Mouse (Mus musculus) heart, postnatal 36 days (tissue): ENCODE results near the gene Rfc4. TPM values are rescaled to one million over a fixed set of nuclear protein-coding genes. Genes with fewer than 3 reads are reported as not detected.
A peak's percentile ranks its signal among the peaks of the same experiment; 100 is the strongest.

Source experiments
- DNase-seq, 2 experiments: peaks; one replicate each; pipeline ENCODE4 v3.0.0; 2021 to 2022
- intact Hi-C: fragments of 180-260 bp; cut with DNase I; formaldehyde crosslinking; loops from one replicate; pipeline ENCODE4 v1.15.1; 2025
- total RNA-seq, 2 experiments: library from RNA; stranded (reverse); gene quantifications; 2 replicates each; pipeline ENCODE4 v1.2.3; 2021

Gene Rfc4
- total RNA-seq, 2 experiments from 2014 or later = 5.7 to 7.2 TPM

DNA sequence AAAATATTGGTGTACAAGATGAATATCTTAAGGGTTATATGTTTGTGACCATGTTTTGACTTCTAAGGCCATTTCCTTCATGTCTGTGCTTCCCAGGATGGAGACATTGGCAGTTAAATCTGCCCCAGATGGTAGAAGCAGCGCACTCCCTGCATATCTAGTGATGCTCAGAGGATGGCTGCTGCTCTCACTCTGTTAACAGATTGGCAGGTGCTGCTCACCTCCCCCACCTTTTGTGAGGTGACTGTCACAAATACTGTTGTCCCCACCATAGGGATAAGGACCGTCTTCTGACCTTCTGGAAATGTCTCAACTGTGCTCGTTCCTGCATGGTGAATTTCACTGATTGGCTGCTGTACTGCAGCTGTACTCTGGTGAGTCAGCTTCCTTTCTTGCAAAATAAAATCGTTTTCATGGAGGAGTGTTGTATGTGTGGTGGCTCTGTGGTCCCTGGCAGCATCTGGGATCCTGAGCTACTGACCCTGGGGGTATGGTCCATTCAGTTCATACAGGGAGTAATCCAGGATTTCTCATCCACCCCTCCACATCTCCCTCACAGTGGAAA, 9.0 kb upstream of the Rfc4 start:
- intact Hi-C loops = no loop called here
- no peak for DNase-seq

DNA sequence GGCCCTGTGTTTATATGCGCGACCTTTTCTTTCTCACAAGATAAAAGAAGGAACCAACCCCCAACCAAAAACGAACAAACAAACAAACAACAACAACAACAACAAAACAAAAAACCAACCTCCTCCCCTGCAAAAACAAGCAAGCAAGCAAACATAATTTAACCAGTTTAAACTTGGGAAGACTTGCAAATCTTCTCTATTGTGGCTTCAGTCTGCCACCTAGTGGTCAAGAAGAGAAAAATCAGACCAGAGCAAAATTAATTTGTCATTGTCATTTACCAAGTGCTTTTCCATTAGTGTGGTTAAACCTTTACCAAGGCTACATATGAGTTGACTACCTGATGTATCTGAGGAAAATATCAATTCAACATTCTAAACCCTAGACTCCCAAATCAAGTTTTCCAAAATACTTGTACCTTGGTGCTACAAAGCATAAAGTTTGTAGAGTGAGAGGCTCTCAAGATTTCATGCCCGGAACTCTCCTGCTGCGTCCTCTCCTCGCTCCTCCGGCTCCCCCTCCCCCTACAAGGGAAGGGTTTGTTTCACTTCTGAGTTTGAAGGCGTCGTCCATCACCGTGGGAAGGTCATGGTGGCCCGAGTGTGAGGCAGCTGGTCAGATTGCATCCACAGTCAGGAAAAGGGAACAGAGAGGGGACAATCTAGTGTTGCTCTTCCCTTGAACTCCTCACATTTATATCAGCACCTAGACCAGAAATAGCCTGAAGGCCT, 8.0 kb upstream of the Rfc4 start:
- intact Hi-C loops = loop anchor here (1.0 kb wide), 2 partner anchors 48 to 259 kb away; no protein-coding TSS in a partner anchor
- no peak for DNase-seq

DNA sequence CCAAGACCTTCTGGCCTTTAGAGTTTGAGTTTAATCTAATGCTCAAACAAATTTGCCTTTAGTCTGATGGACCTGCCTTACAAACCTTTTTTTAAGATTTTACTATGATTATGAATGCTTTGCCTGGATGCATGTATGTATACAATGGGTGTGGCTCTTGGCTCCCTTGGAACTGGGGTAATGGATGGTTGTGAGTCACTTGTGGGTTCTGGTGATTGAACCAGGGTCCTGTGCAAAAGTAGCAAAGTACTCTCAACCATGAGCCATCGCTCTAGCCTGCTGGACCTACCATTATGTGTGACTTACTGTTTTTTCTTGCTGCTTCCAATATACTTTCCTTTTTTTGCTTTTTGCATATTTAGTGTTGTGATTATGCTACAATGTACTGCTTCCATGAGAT, 4.8 kb upstream of the Rfc4 start:
- DNase-seq = no peak
- intact Hi-C loops = no loop called here

DNA sequence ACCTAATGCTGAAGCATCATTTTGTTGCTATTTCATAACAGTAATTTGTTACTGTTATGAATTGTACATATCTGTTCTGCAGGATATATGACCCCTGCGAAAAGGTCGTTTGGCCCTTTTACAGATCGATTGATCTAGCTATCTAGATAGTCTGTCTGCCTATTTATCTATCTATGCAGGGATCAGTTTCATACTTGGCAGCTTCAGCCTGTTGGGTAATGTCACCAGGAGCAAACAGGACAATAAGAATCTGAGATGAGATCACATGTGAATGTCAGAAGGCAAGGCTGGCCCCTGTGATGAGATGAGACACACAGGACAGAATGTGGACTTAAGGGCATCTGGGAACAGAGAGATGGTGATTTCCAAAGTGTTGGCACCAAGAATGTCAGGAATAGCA, 2.8 kb upstream of the Rfc4 start:
- intact Hi-C loops = no loop called here
- no peak for DNase-seq

DNA sequence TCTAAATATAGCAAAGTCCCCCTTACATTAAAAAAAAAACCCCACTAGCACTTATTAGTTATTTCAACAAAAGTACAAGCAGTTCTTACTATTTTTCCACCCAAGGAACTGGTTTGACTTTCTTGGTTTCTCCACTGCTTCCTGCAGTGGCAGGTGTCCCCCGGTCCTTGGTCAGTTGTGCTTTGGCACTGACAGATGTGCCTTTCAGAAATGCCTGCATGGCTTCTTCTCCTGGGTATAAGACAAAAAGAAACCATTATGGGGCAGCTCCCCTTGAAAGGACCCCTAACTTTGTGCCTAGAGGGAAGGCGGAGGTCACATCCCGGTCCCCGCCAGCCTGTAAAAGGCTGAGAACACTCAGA, 245 bp downstream of the Rfc4 start:
- intact Hi-C loops = loop anchor here (1.0 to 10.0 kb wide), 3 partner anchors 20 to 562 kb away; partner anchors contain the start of genes Dnajb11, Eif4a2 and Tbccd1
- DNase-seq = no peak

DNA sequence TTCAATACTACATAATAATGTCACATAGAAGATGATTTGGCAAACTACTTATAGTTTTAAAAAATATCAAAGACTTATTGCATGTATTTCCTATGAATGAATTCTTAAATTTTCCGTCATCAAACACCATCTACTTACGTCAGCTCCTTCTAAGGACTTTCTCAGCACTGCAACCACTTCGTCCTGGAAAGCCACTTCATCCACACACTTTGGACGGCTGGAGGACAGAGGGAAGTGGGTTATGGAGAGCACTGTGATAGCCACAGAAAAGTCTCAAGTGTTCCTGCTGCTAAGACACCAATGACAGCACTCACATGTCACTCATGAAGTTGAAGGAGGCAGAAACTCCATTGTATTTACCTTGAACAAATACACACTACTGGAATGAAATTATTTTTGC, 3.1 kb downstream of the Rfc4 start:
- intact Hi-C loops = loop anchor here (10.0 kb wide), 1 partner anchor 560 kb away; no protein-coding TSS in a partner anchor
- no peak for DNase-seq

DNA sequence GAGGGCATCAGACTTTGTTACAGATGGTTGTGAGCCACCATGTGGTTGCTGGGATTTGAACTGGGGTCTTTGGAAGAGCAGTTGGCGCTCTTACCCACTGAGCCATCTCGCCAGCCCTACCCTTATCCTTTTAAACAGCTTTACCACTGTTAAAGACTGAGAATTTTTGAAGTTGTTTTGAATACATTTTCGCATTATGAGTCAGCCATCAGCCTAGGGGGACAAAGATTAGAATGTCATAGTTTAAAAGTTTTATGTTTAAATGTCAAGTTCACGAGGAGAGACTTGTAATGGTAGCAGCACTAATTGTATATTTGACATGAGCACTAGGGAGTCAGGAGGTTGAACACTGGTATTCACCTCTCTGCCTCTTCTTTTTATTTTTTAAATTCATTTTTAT, 4.4 kb downstream of the Rfc4 start:
- intact Hi-C loops = loop anchor here (10.0 kb wide), 1 partner anchor 558 kb away; no protein-coding TSS in a partner anchor
- DNase-seq = no peak

DNA sequence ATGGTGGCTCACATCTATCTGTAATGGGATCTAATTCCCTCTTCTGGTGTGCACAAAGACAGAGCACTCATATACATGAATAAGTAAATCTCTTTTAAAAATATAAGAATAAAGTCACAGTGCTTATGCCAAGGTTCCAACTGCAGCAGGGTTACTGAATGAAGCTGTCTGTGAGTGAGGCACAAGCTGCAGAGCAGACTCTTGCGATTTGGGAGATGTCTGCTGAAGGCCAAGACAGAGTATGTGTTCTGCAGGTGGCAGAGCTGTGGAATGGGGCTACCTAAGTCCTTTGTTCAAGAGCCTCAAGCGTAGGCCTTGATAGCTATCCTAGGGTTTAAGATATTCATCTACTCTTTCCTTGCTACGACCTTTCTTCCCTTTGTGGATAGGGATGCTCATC, 5.1 kb downstream of the Rfc4 start:
- intact Hi-C loops = loop anchor here (10.0 kb wide), 1 partner anchor 558 kb away; no protein-coding TSS in a partner anchor
- no peak for DNase-seq

DNA sequence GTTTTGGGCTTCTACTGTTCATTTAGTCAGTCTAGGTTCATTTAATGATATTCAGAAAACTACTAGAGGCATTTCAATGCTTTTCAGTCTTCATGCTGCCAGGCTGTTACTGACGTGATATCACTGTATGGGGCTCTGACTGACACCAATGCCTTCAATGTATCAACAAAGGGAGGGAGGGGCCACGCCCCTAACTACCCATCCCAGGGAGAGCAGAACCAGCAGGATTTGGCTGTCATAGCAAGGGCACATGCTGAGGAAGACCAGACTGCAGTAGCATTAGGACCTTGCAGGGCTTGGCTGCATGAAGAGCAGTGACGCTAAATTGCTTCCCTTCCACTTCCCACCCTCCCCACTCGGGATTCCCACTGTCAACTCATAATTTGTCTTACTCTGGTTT, 10.4 kb downstream of the Rfc4 start:
- no peak for DNase-seq
- intact Hi-C loops = no loop called here

DNA sequence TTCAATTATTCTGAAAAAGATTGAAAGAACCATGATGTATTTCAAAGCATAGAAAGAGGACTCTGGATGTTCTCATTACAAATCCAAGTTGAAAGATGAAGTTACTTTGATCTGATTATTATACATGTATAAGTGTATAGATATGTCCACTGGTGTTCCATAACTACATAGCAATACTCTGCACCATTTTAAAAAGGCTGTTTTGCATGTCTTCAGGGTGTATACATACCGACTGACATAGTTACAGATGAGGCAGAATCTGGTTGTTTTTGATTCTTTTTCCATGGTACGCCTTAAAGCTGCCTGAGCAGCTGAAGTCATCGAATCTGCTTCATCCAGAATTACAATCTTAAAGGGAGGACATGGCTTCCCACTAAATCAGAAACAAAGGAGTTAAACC, 12.1 kb downstream of the Rfc4 start:
- intact Hi-C loops = no loop called here
- no peak for DNase-seq

DNA sequence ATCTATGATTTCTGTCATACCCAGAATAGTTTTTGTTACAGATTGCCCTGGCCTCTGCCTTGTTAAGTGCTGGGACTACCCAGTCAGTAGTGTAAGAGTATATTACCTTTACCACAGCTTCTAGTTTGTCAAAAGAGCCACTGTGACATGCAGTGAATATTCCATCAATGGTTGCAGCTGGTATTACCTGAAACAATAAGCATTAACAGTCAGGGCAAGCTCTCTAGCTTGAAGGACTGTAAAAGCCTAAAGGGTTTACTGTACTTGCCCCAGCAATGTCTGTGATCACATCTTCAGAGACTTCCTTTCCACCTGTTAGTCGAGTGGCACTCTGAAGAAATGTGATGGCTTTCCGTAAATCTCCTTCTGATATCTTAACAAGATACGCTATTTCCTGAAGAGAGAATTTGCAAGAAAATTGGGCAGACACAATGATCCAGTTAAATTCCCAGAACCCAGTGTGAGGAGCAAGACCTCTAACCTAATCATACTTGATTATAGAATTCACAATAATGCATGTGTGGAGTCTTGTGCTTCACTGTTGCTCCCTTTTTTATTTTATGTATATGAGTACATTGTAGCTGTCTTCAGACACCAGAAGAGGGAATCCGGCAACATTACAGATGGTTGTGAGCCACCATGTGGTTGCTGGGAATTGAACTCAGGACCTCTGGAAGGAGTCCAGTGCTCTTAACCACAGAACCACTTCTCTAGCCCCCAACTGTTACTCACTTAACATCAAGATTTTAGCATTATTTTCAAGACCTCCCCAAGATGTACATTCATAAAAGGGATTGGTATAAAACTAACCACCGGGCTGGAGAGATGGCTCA, 13.0 kb downstream of the Rfc4 start:
- DNase-seq = no peak
- intact Hi-C loops = no loop called here

DNA sequence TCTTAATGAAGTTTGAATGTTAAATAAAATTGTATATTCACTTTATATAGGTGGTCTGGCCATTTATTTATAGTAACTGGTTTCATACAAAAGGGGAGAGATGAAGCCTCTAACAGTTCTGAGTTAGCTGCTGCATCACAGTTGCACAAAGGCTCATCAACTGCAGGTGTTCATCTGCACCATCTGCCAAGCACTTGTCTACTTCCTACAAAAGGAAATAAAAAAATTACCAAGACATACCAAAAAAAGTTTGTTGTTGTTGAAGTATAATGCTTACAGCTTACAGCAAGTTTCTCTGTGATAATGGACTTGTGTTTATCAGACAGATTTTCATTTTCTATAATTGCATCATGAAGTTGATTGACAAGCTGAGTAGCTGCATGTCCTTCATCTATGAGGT, 13.6 kb downstream of the Rfc4 start:
- intact Hi-C loops = no loop called here
- no peak for DNase-seq

DNA sequence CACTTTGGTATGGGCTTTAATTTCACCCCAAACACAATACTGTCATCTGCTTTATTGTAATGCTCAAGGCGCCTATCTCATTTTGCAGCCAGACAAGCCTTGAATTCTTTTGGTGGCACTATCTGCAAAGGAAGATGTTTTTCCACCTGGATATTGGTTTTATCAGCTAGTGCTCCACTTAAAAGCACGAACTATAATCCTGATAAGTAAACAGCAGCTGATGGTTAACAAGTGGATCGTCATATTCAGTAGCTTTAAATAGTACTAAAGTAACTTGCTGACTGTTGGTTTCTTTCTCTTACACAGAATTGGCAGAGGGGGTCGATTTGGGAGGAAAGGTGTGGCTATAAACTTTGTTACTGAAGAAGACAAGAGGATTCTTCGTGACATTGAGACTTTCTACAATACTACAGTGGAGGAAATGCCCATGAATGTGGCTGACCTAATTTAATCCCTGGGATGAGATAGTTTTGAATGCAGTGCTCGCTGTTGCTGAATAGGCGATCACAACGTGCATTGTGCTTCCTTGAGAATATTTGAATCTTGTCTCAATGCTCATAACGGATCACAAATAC, 14.6 kb downstream of the Rfc4 start:
- DNase-seq = no peak
- intact Hi-C loops = no loop called here

DNA sequence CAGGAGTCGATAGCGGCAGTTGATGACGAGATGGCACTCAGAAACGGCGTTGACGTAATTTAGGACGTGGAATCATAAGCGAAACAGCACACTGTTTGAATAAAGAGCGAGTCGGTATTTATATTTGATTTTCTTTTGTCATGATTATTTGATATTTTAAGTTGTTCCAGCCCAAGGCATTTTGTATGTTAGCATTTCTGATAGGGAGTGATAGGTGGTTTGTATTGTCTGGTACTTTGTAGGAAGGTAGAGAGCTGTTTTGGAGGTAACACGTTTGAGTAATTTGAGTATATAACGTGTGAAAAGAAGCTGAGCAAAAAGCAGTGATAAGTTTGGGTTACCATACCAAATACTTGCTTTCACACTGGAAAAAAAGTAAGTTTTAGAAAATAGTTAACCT, 15.2 kb downstream of the Rfc4 start:
- no peak for DNase-seq
- intact Hi-C loops = no loop called here

DNA sequence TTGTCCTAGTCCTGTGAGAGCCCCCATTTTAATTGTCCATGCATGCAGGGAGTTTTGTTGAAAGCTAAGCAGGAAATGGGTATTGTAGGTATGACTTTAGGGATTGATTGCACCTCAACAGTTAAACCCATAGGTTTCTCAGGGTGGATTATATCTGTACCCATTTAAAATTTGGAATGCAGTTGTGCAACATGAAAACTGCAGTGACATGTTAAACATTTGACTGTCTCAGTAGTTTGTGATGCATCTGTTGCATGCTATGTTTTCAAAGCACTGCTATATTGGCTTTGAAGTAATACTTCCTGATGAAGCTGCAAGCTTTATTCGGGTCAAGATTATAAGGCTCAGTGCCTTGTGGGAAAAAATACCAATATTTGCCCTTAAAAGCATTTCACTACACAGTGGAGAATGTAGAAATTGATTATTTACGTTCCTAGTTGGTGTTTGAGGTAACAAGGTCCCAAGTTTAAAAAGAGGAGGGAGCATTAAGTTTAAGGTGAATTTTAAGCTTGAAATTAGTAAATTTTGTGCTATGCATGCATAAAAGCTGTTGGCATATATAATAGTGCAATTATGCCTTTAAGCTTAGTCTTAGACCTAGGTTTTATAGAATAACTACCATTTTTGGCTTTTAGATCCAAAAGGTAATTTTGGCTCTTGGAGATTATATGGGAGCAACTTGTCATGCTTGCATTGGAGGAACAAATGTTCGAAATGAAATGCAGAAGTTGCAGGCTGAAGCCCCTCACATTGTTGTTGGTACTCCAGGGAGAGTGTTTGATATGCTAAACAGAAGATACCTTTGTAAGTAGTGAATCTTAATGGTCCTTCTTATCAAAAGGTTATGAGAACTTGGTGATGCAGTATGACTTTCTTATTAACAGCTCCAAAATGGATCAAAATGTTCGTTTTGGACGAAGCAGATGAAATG, 17.9 kb downstream of the Rfc4 start:
- intact Hi-C loops = loop anchor here (5.0 kb wide), 2 partner anchors 252 to 842 kb away; partner anchors contain the start of genes Dnajb11, Tbccd1 and Tra2b
- DNase-seq = no peak

DNA sequence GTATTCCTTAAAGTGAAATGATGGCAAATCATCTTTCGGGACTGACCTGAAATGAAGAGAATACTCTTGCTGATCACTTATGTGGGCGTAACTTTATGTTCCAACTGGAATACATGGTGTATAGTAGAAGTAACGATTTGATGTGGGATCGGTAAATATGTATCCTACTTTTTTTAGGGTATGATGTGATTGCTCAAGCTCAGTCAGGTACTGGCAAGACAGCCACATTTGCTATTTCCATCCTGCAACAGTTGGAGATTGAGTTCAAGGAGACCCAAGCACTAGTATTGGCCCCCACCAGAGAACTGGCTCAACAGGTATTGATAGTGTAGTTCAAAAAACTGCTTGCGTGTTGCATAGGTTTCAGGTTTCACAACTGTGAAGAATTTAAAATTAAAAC, 18.6 kb downstream of the Rfc4 start:
- DNase-seq = no peak
- intact Hi-C loops = loop anchor here (5.0 kb wide), 2 partner anchors 252 to 842 kb away; partner anchors contain the start of genes Dnajb11, Tbccd1 and Tra2b

DNA sequence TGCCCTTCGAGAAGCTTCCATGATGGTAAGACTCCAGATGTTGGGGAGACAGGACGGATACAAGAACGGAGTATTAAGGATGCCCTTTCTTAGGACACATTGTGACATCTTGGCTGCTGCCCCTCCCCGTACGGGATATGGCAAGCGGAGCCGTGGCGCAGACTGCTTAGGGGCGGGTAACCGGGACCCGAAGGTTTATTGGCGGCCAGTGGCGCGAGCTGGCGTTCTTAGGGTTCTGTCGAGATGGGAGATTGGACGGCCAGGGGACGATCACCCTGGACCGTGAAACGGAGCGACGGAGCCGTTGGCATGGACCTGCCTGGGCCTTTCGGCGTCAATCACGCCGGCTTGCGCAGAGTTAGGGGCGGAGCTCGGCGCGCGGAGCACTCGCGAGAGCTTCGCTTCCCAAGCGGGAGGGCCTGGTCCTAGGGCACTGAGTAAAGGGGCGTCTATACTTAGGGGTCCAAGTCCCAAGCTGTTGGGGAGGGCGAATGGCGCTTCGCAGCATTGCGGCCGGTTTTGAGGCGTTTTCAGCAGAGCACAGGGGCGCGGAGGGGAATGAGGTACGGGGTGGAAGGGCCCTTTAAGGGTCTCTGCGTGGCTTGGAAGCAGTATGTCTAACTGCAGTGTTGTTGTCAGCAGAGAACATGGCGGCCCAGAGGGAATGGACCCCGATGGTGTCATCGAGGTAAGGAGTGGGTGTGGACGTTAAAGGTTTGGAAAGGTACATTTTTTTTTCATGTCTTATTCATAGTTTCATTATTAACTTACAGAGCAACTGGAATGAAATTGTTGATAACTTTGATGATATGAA, 19.4 kb downstream of the Rfc4 start:
- peak; percentile 83 to 87 for DNase-seq
- intact Hi-C loops = loop anchor here (1.0 to 5.0 kb wide), 3 partner anchors 19 to 841 kb away; partner anchors contain the start of genes Dnajb11, Rfc4, Tbccd1 and Tra2b

DNA sequence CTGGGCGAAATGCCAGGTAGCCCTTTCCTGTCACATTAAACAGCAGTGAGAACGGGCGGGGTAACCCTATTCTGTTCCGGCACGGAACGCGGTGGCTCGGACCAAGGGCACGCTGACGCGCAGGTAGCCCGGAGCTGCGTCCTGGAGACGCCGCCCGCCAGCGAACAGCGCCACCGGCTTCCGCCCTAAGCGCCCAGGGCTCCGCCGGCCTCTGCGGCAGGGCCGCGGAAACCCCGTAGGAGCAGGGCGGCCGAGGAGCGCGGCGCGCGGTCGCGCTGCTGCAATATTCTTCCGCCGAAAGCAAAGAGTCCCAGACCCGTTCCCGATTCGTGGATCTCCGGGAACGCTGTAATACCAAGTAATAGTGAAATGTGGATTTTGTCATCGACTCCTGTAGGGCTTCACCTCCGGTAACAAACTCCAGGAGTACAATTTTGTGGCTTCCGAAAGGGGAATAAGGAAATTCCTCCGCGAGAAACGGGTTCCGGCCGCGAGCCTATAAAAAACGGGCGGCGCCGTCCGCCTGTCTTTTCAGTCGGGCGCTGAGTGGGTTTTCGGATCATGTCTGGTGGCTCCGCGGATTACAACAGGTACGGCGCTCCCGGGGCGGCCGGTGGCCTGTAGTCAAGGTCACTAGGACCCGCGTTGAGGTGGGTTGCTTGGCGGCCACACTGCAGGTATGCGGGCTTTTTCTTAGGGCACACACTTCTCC, 20.1 kb downstream of the Rfc4 start, which contains the start of gene Eif4a2:
Eif4a2 (plus strand) TSS at position 214 of the 712 bp plus-strand sequence.
- DNase-seq = peak; percentile 93 to 98
- intact Hi-C loops = loop anchor here (1.0 to 5.0 kb wide), 3 partner anchors 20 to 840 kb away; partner anchors contain the start of genes Dnajb11, Rfc4, Tbccd1 and Tra2b
